Mouse (Mus musculus) cerebellum, postnatal 4 days (tissue): ENCODE data around the gene Frmpd1.

Experiments used
- DNase-seq, 2 experiments: peaks; one replicate each; pipeline ENCODE4 v3.0.0; 2022; ENCODE audit warnings: low spot score in 2 of 2, mixed read lengths in 1 of 2

Gene Frmpd1

DNA sequence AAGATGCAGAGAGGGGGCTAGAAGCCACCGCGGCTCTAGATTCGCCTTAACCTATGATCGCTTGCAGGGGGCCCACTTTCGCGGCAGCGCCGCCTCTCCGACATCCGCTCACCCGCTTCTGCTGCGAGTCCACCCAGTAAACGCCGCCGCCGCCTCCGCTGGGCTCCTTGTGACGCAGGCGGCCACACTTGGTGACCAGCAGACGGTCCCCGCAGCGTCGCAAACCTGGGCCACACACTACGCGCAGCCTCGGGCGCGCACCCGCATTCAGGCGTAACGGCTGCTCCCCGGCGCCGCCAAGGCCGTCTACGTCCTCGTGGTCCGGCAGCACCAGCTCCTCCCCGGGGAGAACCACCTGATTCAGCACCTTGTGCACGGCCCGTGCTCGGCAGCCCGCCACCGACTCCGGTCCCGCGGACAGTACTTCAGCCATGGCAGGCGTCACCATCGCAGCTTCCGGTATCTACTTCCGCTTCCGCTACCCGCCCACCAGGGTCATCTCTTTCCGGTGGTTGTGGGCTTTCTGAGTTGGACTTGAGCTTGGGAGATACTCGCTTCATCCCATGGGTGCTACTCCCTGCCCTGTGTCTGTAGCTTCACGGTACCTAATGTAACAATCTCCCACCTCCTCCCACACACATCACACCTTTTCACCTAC is 135.6 kb downstream of the Frmpd1 start:
- DNase-seq: peak; percentile 57 to 75

- no peak for DNase-seq
These were observed 146.5 kb downstream of the Frmpd1 start for GRCm38 (mm10) chr4:45331139-45331538.

GRCm38 (mm10) chr4:45332466-45332865 is 147.8 kb downstream of the Frmpd1 start:
- DNase-seq: no peak
